Mouse (Mus musculus): ENCODE results near the gene Tmem230. TPM values are rescaled to one million over a fixed set of nuclear protein-coding genes. Genes with fewer than 3 reads are reported as not detected.
"Not testable (repeated sequence)": the region's sequence is repeated elsewhere in the genome, so short reads cannot be mapped to it uniquely, and the experiment has no call there.

Tmem230 gene
- polyA plus RNA-seq (2012; ENCODE audit: insufficient read depth, insufficient read length, missing spikeins), result 46.9 and 50.0 TPM in 2 replicates

GRCm38 (mm10) chr2:132247539-132248313 is at the start of gene Tmem230:
Tmem230 (minus strand) TSS chr2:132247807.
- Histone ChIP-seq H3K27ac (ENCODE audit: insufficient read depth, low read depth, low read length) (peak within 1 kb of the TSS; percentile 90), H3K4me3 (ENCODE audit: insufficient read depth, low read length) (peak within 1 kb of the TSS; percentile 86), H3K4me1 (ENCODE audit: control insufficient read depth, insufficient read depth, low read length) (peaks cover 30% of the 10 kb centered on the region)
- TF ChIP-seq POLR2A (IDR thresholded peaks at IDR 0.05; ENCODE audit: borderline replicate concordance, low read depth, low read length), result no peak
- no peak for TF ChIP-seq CTCF (IDR thresholded peaks at IDR 0.05; ENCODE audit: low read depth, low read length)

- Histone ChIP-seq H3K4me1 (ENCODE audit: control insufficient read depth, insufficient read depth, low read length) (peaks cover 17% of the 10 kb centered on the region), H3K4me3 (ENCODE audit: insufficient read depth, low read length) (no peak overlapping the region), H3K27ac (ENCODE audit: insufficient read depth, low read depth, low read length) (no peak overlapping the region)
- TF ChIP-seq CTCF (IDR thresholded peaks at IDR 0.05; ENCODE audit: low read depth, low read length) (no peak), POLR2A (IDR thresholded peaks at IDR 0.05; ENCODE audit: borderline replicate concordance, low read depth, low read length) (no peak)
Measured at GRCm38 (mm10) chr2:132293694-132294450, 46.3 kb upstream of the Tmem230 start.

DNA sequence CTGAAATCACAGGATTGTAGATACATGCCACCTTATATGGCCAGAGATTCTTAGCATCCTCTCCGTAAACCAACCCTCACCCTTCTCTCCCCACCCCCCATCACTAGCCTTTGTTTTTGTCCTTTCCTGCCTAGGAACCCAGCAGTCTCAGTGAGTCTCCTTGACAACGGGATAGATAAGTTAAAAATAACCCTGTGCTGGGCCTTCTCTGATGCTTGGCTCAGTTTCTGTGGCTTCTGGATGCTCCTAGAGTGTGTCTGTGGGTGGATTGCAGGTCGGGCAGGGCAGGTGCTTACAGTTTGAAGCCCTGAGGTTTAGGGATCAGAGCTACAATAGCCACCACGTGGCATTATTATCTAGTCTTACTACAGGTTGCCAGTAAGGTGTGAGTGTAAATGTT is 44.5 kb upstream of the Tmem230 start:
- Histone ChIP-seq H3K27ac (ENCODE audit: insufficient read depth, low read depth, low read length) (no peak overlapping the region), H3K4me1 (ENCODE audit: control insufficient read depth, insufficient read depth, low read length) (peaks cover 17% of the 10 kb centered on the region), H3K4me3 (ENCODE audit: insufficient read depth, low read length) (no peak overlapping the region)
- TF ChIP-seq CTCF (IDR thresholded peaks at IDR 0.05; ENCODE audit: low read depth, low read length), result no peak
- TF ChIP-seq POLR2A (IDR thresholded peaks at IDR 0.05; ENCODE audit: borderline replicate concordance, low read depth, low read length), result no peak

GRCm38 (mm10) chr2:132291265-132291664 is 43.7 kb upstream of the Tmem230 start:
- H3K4me1 ChIP-seq (ENCODE audit: control insufficient read depth, insufficient read depth, low read length), result peaks cover 21% of the 10 kb centered on the region
- TF ChIP-seq POLR2A (IDR thresholded peaks at IDR 0.05; ENCODE audit: borderline replicate concordance, low read depth, low read length), result no peak
- TF ChIP-seq CTCF (IDR thresholded peaks at IDR 0.05; ENCODE audit: low read depth, low read length), result no peak
- H3K4me3 ChIP-seq (ENCODE audit: insufficient read depth, low read length), result no peak overlapping the region
- no peak overlapping the region for H3K27ac ChIP-seq (ENCODE audit: insufficient read depth, low read depth, low read length)

DNA sequence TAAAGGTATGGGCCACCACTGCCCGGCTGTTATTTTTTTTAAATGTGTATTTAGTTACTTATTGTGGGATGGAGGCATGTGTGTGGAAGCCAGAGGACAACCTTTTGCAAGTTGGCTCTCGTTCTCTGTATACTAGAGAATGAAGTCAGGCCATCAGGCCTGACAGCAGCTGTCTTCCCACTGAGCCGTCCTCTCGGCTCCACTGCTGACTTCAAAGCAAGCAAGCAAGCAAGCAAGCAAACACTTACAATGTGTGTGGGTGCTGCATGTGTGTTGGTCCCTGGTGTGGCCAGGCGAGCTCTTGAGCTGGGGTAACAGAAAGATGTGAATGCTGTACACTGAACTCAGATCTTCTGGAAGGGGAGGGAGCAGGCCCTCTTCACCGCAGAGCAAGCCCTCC is 43.2 kb upstream of the Tmem230 start:
- H3K4me1 ChIP-seq (ENCODE audit: control insufficient read depth, insufficient read depth, low read length), result peaks cover 24% of the 10 kb centered on the region
- H3K4me3 ChIP-seq (ENCODE audit: insufficient read depth, low read length), result no peak overlapping the region
- TF ChIP-seq POLR2A (IDR thresholded peaks at IDR 0.05; ENCODE audit: borderline replicate concordance, low read depth, low read length) (no peak), CTCF (IDR thresholded peaks at IDR 0.05; ENCODE audit: low read depth, low read length) (no peak)

DNA sequence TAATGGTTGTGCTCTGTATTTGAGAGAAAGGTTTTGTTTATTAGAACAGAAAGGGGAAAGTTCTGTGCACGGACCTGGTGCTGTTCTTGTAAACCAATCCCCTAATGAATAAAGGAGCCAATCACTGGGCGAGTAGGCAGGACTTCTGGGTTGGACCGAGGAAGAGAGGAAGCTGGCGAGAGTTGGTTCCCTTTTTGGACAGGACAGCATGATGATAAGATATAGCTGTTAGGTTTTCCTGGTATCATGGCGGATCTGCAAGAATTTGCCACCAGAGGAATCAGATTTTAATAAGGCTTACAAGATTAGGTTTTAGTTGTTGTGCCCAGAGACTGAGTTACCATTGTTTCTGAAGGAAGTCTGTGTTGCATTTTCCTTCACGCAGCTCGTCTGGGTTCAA is 41.6 kb upstream of the Tmem230 start:
- H3K4me3 ChIP-seq (ENCODE audit: insufficient read depth, low read length); H3K27ac ChIP-seq (ENCODE audit: insufficient read depth, low read depth, low read length): not testable (repeated sequence)
- peaks cover 38% of the 10 kb centered on the region for H3K4me1 ChIP-seq (ENCODE audit: control insufficient read depth, insufficient read depth, low read length)

More for the DNA sequence above, 43.2 kb upstream of the Tmem230 start:
- H3K27ac ChIP-seq (ENCODE audit: insufficient read depth, low read depth, low read length), result no peak overlapping the region

GRCm38 (mm10) chr2:132286376-132287076 is 38.9 kb upstream of the Tmem230 start:
- peaks cover 52% of the 10 kb centered on the region for H3K4me1 ChIP-seq (ENCODE audit: control insufficient read depth, insufficient read depth, low read length)
- peak overlapping the region; percentile 77 for H3K27ac ChIP-seq (ENCODE audit: insufficient read depth, low read depth, low read length)
- H3K4me3 ChIP-seq (ENCODE audit: insufficient read depth, low read length), result no peak overlapping the region
- no peak for TF ChIP-seq POLR2A (IDR thresholded peaks at IDR 0.05; ENCODE audit: borderline replicate concordance, low read depth, low read length)
- TF ChIP-seq CTCF (IDR thresholded peaks at IDR 0.05; ENCODE audit: low read depth, low read length), result no peak

DNA sequence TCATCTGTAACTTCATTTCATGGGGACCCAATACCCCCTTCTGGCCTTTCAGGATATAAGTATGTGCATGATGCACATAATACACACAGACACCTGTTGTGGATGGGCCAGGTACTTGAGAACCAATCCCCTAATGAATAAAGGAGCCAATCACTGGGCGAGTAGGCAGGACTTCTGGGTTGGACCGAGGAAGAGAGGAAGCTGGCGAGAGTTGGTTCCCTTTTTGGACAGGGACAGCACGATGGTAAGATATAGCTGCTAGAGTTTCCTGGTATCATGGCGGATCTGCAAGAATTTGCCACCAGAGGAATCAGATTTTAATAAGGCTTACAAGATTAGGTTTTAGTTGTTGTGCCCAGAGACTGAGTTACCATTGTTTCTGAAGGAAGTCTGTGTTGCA is 38.1 kb upstream of the Tmem230 start:
- H3K4me3 ChIP-seq (ENCODE audit: insufficient read depth, low read length), result not testable (repeated sequence)
- H3K27ac ChIP-seq (ENCODE audit: insufficient read depth, low read depth, low read length), result peak overlapping the region; percentile 52

DNA sequence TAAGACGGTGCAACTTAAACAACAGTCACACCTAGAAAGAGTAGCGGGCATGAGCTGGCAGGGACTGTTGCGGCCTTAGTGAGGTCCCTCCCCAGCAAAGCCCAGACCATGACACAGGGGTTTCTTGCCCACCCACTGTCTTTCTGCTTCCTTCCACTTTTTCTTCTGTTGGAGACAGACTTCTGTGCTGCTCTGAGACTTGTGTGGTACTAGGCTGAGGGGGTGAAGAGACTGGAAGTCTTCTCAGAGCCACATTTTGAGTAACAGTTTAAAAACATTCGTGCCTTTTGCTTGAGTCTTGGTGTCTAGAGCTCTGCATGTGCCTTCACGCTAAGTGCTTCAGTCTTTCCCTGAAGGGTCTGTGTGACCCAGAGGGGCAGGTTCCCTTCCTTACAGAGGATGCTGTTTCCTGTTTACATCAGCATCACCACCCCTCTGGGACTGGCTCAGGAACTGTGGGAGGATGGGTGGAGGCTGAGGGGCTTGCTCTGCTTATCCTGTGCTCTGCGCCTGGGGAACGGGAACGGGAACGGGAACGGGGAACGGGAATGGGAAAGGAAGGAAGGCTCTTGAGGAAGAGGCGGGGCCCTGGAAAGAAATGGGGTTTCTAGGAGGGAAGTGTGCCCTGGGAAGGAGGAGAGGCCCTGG is 37.0 kb upstream of the Tmem230 start:
- H3K4me1 ChIP-seq (ENCODE audit: control insufficient read depth, insufficient read depth, low read length), result peaks cover 46% of the 10 kb centered on the region
- TF ChIP-seq POLR2A (IDR thresholded peaks at IDR 0.05; ENCODE audit: borderline replicate concordance, low read depth, low read length), result no peak
- H3K27ac ChIP-seq (ENCODE audit: insufficient read depth, low read depth, low read length), result peak overlapping the region; percentile 52
- H3K4me3 ChIP-seq (ENCODE audit: insufficient read depth, low read length), result no peak overlapping the region

More for the DNA sequence above, 38.1 kb upstream of the Tmem230 start:
- H3K4me1 ChIP-seq (ENCODE audit: control insufficient read depth, insufficient read depth, low read length), result peaks cover 46% of the 10 kb centered on the region
